Mouse (Mus musculus): ENCODE results near the gene Snrk. TPM values are rescaled to one million over a fixed set of nuclear protein-coding genes. Genes with fewer than 3 reads are reported as not detected.

Gene Snrk
- total and polyA plus RNA-seq, 2 experiments from 2014 or later = 77.2 to 90.5 TPM

- Histone ChIP-seq H3K27me3 (ENCODE audit: insufficient read depth, low read length) (no peaks in the 10 kb centered on the region), H3K4me1 (ENCODE audit: insufficient read depth, low read length) (0 out of 2 replicates have a peak, but pooled peaks cover 3% of the 10 kb centered on the region), H3K9me3 (ENCODE audit: low read length) (no peaks in the 10 kb centered on the region), H3K9ac (replicated peaks; ENCODE audit: low read length, poor library complexity, severe bottlenecking) (no peak overlapping the region), H3K4me2 (ENCODE audit: low read depth, low read length, poor library complexity, severe bottlenecking) (no peak overlapping the region), H3K36me3 (ENCODE audit: insufficient read depth, low read length) (0 out of 2 replicates have a peak, but pooled peaks cover 5% of the 10 kb centered on the region), H3K4me3 (ENCODE audit: low read depth, low read length) (no peak overlapping the region), H3K27ac (ENCODE audit: low read depth, low read length) (no peak overlapping the region)
- no peak for TF ChIP-seq CTCF (IDR thresholded peaks at IDR 0.05)
- WGBS = 36% methylated on average over 3 of the region's 3 CpGs
- DNase-seq (ENCODE audit: low spot score) (no peak), ATAC-seq (ENCODE audit: low FRiP score) (no peak)
Measured at GRCm38 (mm10) chr9:122130666-122131065, 13.6 kb downstream of the Snrk start.

- no peak for ATAC-seq (ENCODE audit: low FRiP score)
Measured at GRCm38 (mm10) chr9:122132145-122132544, 15.1 kb downstream of the Snrk start.

GRCm38 (mm10) chr9:122135095-122135884 is 18.2 kb downstream of the Snrk start:
- H3K4me1 ChIP-seq (ENCODE audit: insufficient read depth, low read length) = 0 out of 2 replicates have a peak, but pooled peaks cover 1% of the 10 kb centered on the region
- no peak overlapping the region for H3K4me2 ChIP-seq (ENCODE audit: low read depth, low read length, poor library complexity, severe bottlenecking)
- H3K36me3 ChIP-seq (ENCODE audit: insufficient read depth, low read length) = peaks cover 13% of the 10 kb centered on the region; the same call in 1 of the 2 replicates
- no peaks in the 10 kb centered on the region for H3K27me3 ChIP-seq (ENCODE audit: insufficient read depth, low read length)
- no peak for TF ChIP-seq CTCF (IDR thresholded peaks at IDR 0.05)
- no peak overlapping the region for H3K27ac ChIP-seq (ENCODE audit: low read depth, low read length)
- no peak overlapping the region for H3K4me3 ChIP-seq (ENCODE audit: low read depth, low read length)
- H3K9me3 ChIP-seq (ENCODE audit: low read length) = no peaks in the 10 kb centered on the region
- no peak overlapping the region for H3K9ac ChIP-seq (replicated peaks; ENCODE audit: low read length, poor library complexity, severe bottlenecking)
- DNase-seq (ENCODE audit: low spot score) = no peak
- no peak for ATAC-seq (ENCODE audit: low FRiP score)
- 70% methylated on average over 1 of the region's 1 CpGs for WGBS

More at GRCm38 (mm10) chr9:122132145-122132544, 15.1 kb downstream of the Snrk start:
- DNase-seq (ENCODE audit: low spot score) = no peak
- no peaks in the 10 kb centered on the region for H3K9me3 ChIP-seq (ENCODE audit: low read length)
- no peak overlapping the region; the same call in 1 of the 2 replicates for H3K27ac ChIP-seq (ENCODE audit: low read depth, low read length)
- H3K4me2 ChIP-seq (ENCODE audit: low read depth, low read length, poor library complexity, severe bottlenecking) = no peak overlapping the region
- TF ChIP-seq CTCF (IDR thresholded peaks at IDR 0.05) = no peak
- H3K9ac ChIP-seq (replicated peaks; ENCODE audit: low read length, poor library complexity, severe bottlenecking) = no peak overlapping the region
- no peaks in the 10 kb centered on the region for H3K27me3 ChIP-seq (ENCODE audit: insufficient read depth, low read length)
- 0 out of 2 replicates have a peak, but pooled peaks cover 5% of the 10 kb centered on the region for H3K36me3 ChIP-seq (ENCODE audit: insufficient read depth, low read length)
- 90% methylated on average over 7 of the region's 7 CpGs for WGBS
- H3K4me3 ChIP-seq (ENCODE audit: low read depth, low read length) = no peak overlapping the region
- 0 out of 2 replicates have a peak, but pooled peaks cover 3% of the 10 kb centered on the region for H3K4me1 ChIP-seq (ENCODE audit: insufficient read depth, low read length)

- TF ChIP-seq CTCF (IDR thresholded peaks at IDR 0.05) = no peak
Measured at GRCm38 (mm10) chr9:122135885-122136170, 18.8 kb downstream of the Snrk start.

GRCm38 (mm10) chr9:122137960-122138359 is 20.9 kb downstream of the Snrk start:
- Histone ChIP-seq H3K27ac (ENCODE audit: low read depth, low read length) (no peak overlapping the region), H3K4me3 (ENCODE audit: low read depth, low read length) (no peak overlapping the region), H3K9ac (replicated peaks; ENCODE audit: low read length, poor library complexity, severe bottlenecking) (no peak overlapping the region), H3K9me3 (ENCODE audit: low read length) (no peaks in the 10 kb centered on the region), H3K27me3 (ENCODE audit: insufficient read depth, low read length) (no peaks in the 10 kb centered on the region), H3K36me3 (ENCODE audit: insufficient read depth, low read length) (peaks cover 8% of the 10 kb centered on the region; the same call in 1 of the 2 replicates), H3K4me1 (ENCODE audit: insufficient read depth, low read length) (no peaks in the 10 kb centered on the region), H3K4me2 (ENCODE audit: low read depth, low read length, poor library complexity, severe bottlenecking) (no peak overlapping the region)
- TF ChIP-seq CTCF (IDR thresholded peaks at IDR 0.05) = no peak
- ATAC-seq (ENCODE audit: low FRiP score) = no peak
- DNase-seq (ENCODE audit: low spot score) = no peak
- WGBS = 45% methylated on average over 1 of the region's 1 CpGs

More at GRCm38 (mm10) chr9:122135885-122136170, 18.8 kb downstream of the Snrk start:
- Histone ChIP-seq H3K9ac (replicated peaks; ENCODE audit: low read length, poor library complexity, severe bottlenecking) (no peak overlapping the region), H3K4me2 (ENCODE audit: low read depth, low read length, poor library complexity, severe bottlenecking) (no peak overlapping the region), H3K4me3 (ENCODE audit: low read depth, low read length) (no peak overlapping the region), H3K36me3 (ENCODE audit: insufficient read depth, low read length) (peaks cover 13% of the 10 kb centered on the region; the same call in 1 of the 2 replicates), H3K4me1 (ENCODE audit: insufficient read depth, low read length) (no peaks in the 10 kb centered on the region), H3K27me3 (ENCODE audit: insufficient read depth, low read length) (no peaks in the 10 kb centered on the region), H3K9me3 (ENCODE audit: low read length) (no peaks in the 10 kb centered on the region), H3K27ac (ENCODE audit: low read depth, low read length) (no peak overlapping the region)
- ATAC-seq (ENCODE audit: low FRiP score) (no peak), DNase-seq (ENCODE audit: low spot score) (no peak)
- WGBS = 84% methylated on average over 2 of the region's 2 CpGs

GRCm38 (mm10) chr9:122138371-122139029 is 21.4 kb downstream of the Snrk start:
- 90% methylated on average over 4 of the region's 4 CpGs for WGBS
- ATAC-seq (ENCODE audit: low FRiP score) (no peak), DNase-seq (ENCODE audit: low spot score) (no peak)
- H3K27me3 ChIP-seq (ENCODE audit: insufficient read depth, low read length) = no peaks in the 10 kb centered on the region
- peaks cover 8% of the 10 kb centered on the region; the same call in 1 of the 2 replicates for H3K36me3 ChIP-seq (ENCODE audit: insufficient read depth, low read length)
- H3K9me3 ChIP-seq (ENCODE audit: low read length) = no peaks in the 10 kb centered on the region
- H3K4me1 ChIP-seq (ENCODE audit: insufficient read depth, low read length) = no peaks in the 10 kb centered on the region
- no peak for TF ChIP-seq CTCF (IDR thresholded peaks at IDR 0.05)
- no peak overlapping the region for H3K4me2 ChIP-seq (ENCODE audit: low read depth, low read length, poor library complexity, severe bottlenecking)
- no peak overlapping the region for H3K27ac ChIP-seq (ENCODE audit: low read depth, low read length)
- no peak overlapping the region for H3K9ac ChIP-seq (replicated peaks; ENCODE audit: low read length, poor library complexity, severe bottlenecking)
- no peak overlapping the region for H3K4me3 ChIP-seq (ENCODE audit: low read depth, low read length)
